Mouse (Mus musculus) gastrocnemius, postnatal 25 days (tissue): ENCODE measurements around the gene Pkd1. TPM values are rescaled to one million over a fixed set of nuclear protein-coding genes. Genes with fewer than 3 reads are reported as not detected.

Source experiments
- DNase-seq: peaks from one replicate; pipeline ENCODE4 v3.0.0; 2022
- total RNA-seq, 2 experiments: library from RNA; stranded (reverse); gene quantifications; 1 replicate in 1 of 2; 2 replicates in 1 of 2; pipeline ENCODE4 v1.2.3; 2021

Pkd1 gene
- total RNA-seq, 2 experiments from 2014 or later: 20.2 to 21.1 TPM

DNA sequence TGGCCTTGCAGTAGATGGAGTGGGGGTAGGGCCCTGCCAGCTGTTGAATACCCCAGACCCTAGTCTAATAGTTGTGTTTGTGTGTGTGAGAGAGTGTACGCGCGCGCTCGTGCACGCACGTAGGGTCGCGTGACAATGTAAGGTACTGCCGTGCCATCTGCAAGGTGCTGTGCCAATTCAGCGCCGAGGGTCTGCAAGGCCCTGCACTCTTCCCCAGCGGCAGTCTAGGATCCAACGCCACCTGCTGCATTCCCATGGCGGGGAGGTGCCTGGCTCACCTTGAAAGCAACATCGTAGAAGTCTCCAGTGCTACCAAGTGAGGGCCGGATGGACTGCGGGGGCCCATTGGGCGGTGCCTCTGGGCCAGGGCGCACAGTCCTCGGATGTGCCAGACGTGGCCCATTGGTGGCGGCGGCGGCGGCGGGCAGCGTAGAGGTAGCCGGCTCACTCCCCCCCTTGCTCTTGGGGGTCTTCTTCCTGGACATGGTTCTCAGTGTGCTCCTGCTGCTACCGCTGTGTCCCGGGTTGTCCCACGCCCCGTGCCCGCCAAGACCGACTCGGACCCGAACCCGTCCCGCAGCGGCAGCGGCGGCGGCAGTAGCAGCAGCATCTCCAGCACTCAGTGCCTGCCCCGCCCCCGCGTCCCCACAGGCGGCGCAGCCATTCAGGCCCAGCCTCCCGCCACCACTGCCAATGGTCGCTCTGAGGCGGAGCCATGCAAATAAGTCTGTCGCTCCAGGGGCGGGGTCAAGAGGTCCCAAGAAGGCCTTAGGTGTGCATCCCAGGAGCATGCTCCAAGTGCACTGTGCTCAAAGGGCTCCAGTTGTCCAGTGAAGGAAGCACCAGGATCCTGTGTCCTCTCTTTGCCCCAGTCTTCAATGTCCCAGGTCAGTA lies 16.3 kb upstream of the Pkd1 start:
- DNase-seq: peak; percentile 87

- no peak for DNase-seq
Observed at GRCm38 (mm10) chr17:24534160-24534718, 15.4 kb upstream of the Pkd1 start, which contains the start of gene Rab26. Gene Rab26, minus strand, starts transcription at chr17:24534210.

DNA sequence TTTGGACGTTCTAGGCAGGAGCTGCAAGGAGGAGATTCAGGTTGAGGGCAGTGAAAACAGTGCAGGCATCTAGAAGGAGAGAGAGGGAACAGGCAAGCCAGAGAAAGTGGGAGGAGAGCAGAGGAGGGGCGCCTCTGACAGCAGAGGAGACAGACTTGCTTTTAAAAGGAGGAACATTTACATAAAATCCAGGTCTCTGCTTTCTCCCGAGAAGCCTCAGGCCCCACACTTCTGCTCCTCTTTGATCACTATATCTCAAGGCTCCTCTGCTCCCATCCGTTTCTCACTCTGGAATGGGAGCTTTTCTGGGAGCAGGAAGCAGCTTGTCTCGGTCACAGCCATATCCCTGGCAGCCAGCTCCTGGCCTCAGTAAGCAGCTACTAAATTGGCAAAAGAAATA lies 14.3 kb upstream of the Pkd1 start:
- no peak for DNase-seq

DNA sequence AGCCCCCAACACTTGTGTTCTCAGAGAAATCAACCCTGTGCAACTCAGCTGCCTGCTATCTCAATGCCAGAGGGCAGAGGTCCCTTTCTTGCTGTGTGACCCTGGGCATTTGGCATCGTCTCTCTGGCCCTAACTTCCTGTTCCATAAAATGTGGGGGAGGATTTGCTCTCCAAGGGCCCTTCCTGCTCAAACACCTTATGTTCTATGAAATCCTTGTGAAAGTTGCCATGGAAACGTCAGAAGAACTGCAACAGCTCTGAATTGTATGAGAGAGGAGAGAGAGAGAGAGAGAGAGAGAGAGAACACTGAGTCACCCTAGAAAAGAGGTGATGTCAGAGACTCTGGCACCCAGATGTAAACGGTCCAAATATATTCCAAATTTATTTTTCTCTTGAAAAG lies 12.1 kb upstream of the Pkd1 start:
- DNase-seq: no peak

- no peak for DNase-seq
Observed at GRCm38 (mm10) chr17:24538950-24539349, 10.7 kb upstream of the Pkd1 start.

DNA sequence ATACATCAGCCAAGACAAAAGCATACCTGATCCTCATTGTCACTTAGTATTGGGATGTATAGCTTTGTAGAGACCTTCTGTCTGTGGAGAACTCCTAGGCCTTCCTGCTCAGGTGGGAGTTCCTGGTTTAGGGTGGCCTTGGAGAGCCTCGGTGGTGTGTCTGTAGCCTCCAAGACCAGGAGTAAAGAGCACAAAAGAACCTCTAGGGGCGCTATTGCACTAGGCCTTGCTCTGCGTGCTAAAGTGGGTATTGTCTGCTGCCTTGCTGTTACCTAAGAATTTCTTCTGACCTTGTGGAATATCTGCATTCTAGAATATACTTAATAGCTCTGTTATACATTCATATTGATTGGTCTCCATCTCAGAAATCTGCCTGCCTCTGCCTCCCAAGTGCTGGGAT lies 9.3 kb upstream of the Pkd1 start:
- no peak for DNase-seq

DNA sequence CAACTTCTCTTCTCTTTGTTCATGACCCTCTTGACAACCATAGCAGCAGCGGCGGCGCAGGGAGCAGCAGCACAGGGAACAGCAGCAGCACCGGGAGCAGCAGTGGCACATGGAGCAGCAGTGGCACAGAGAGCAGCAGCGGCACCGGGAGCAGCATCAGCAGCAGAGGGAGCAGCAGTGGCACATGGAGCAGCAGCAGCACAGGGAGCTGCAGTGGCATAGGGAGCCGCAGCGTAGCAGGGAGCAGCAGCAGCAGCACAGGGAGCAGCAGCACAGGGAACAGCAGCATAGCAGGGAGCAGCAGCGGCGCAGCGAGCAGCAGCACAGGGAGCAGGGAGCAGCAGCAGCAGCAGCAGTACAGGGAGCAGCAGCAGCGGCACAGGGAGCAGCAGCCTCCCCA lies 5.0 kb upstream of the Pkd1 start:
- DNase-seq: no peak

DNA sequence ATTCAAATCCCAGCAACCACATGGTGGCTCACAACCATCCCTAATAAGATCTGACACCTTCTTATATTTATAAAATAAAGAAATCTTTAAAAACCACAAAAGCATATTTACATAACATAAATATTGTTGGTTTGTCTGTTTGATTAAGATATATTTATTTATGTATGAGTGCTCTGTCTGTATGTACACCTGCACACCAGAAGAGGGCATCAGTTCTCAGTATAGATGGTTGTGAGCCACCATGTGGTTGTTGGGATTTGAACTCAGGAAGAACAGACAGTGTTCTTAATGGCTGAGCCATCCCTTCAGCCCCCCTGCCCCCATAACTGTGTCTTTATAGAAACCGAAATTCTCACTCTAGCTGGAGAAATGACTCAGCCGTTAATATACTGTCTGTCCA lies 4.4 kb upstream of the Pkd1 start:
- DNase-seq: no peak

DNA sequence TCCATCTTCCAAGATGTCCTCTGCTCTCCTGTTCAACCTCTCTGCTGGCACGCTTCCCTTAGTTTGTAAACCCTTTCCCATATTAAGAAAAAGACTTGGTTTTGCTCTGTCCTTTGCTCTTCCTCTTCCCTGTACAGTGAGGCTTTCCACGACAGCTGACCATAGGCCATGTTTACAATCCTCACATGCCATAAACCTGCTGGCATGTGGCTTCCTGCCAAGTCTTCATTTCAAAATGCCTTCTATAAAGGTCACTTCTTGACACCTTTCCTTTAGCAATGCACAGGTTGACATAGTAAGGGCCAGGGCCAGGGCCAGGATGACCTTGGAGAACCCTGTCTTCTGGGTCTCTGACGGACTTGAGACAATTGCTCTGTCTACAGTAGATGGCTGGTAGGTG lies 3.4 kb upstream of the Pkd1 start:
- DNase-seq: no peak

DNA sequence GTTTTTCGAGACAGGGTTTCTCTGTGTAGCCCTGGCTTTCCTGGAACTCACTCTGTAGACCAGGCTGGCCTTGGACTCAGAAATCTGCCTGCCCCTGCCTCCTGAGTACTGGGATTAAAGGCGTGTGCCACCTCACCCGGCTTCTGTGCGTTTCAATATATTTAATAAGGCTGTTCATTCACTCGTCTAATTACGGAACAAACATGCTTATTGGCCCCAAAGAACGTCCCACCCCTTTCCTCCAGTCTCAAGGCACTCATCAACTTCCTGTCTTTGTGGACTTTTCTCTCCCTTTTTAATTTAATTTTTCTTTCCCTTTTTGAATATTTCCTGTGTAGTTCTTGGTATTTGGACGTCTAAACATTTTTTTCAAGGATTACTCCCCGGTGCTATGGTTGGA lies 1.2 kb upstream of the Pkd1 start:
- no peak for DNase-seq

- DNase-seq: no peak
Observed at GRCm38 (mm10) chr17:24548921-24549617, 565 bp upstream of the Pkd1 start.

DNA sequence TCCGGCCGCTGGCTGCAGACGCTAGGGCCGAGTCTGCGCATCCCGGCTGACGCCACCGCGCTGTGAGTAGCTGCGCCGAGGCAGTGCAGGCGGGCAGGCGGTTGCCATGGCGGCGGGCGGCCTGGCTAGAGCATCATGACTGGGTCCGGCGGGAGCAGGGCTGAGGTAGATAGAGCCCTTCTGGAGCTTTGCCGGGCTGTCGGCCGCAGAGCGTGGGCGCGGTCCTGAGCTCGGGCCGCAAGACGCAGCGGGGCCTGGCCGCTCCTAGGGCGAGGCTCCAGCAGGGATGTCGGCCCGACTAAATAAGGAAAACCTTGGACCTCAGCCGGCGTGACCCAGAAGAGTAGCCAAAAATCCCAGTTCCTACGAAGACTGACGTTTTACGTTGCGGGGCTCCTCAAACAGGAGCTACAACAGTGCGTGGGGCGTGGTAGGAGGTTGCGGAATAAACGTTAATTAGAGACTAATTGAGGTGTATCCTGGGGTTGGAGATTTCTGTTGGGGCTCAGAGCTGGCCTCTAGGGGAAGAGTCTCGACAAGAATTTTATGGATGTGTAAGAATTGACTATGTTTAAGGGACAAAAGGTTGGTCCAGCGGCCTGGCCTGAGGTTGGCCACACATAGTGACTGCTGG lies 899 bp downstream of the Pkd1 start:
- DNase-seq: peak; percentile 87

DNA sequence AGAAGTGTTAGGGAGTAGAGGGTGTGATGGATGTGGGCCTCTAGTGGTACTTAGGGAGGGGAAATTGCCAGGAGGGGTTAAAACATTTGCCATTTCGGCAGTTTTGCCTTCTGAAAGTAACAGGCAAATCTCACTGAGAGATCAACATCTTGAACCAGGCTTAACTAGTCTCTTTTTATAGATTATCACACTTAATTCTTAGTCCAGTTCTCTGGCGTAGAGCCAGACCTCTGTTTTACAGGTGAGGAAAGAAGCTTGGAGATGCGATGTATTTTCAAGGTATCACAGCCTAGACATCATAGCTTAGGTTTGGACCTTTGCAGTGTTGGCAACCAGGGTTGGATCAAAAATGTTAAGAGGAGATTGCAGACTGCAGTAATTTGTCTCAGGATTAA lies 1.4 kb downstream of the Pkd1 start:
- no peak for DNase-seq

DNA sequence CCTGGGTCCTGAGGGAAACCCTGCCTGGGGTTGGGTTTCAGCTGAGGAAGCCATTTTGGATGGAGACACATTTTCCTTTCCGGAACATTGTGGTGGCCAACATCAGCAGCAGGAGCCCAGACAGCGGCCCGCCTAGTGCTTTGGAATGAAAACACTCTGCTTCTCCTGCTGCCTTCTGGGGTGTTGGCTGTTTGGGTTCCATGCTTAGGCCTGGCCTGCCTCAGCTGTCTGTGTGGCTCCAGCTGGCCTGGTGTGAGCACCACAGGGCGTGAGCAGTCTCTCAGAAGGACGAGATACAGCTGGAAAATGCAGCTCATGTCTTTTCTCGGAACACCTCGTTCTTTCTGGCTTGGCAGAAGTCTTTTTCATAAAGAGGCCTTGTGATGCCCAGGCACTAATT lies 7.5 kb downstream of the Pkd1 start:
- peak; percentile 87 for DNase-seq

GRCm38 (mm10) chr17:24558600-24559099 lies 9.0 kb downstream of the Pkd1 start:
- no peak for DNase-seq

DNA sequence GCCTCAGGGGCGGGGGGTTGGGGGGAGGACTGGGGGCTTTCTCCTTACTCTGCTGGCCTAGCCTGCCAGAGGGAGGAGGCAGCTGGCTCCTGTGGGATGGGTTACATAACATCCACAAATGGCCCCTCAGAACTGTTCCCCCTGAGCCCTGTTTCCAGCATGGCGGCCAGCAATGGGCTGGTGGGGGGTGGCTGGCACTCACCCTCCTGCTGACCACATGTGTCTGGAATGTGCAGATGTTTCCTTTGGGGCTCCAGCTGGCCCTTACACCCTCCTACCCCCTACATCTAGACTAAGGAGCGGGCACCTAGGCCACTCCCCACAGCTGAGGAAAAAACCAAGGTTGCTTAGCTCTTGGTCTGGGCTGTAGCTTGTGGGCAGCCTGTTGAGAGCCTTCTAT lies 9.5 kb downstream of the Pkd1 start:
- peak; percentile 79 for DNase-seq

GRCm38 (mm10) chr17:24560301-24561028 lies 10.8 kb downstream of the Pkd1 start:
- no peak for DNase-seq

DNA sequence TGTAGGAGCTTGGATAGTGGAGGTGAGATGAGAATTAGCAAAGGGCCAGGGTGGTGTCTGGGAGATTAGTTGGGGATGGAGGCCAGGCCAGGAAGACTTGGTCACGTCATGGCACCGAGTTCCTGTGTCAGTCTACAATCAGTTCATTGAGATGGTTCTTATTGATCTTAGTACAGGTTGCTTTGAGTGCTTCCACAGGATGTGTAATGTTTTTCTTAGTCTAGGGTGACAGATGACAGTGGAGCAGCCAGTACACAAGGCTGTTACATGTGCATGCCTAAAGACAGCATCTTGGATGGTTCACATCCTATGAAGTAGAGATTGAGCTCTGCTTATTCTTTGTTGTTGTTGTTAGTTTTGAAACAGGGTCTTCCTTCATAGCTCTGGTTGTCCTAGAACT lies 12.0 kb downstream of the Pkd1 start:
- no peak for DNase-seq

DNA sequence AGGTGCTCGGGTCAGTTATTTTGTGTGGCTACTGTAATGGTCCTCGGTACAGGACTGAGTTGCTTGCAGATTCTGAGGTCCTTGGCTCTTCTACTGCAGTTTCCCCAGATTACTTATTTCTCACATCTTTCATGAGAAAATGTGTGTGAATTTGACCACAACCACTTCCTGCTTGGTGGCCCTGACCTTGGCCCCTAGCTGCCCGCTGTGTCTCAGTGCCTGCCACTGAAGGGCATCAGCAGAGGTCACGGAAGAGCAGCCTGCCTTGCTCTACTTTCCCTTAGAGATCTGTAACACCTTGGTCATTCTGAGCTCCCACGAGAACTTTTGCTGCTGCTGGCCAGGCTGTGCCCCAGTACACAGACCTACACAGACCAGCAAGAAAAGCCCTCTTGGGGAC lies 14.0 kb downstream of the Pkd1 start:
- DNase-seq: no peak

GRCm38 (mm10) chr17:24564422-24564821 lies 14.8 kb downstream of the Pkd1 start:
- DNase-seq: no peak

DNA sequence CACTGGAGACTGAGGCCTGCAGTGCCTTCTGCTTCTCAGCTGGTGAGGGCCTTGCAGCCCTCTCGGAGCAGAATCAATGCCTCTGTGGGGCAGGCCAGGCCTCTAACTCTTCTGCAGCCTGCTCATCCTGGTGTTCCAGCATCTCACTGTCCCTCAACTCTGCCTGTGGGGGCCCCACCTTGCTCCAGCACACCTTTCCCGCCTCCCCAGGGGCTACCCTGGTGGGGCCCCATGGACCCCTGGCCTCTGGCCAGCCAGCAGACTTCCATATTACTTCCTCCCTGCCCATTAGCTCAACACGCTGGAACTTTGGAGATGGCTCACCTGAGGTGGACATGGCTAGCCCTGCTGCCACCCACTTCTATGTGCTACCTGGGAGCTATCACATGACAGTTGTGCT lies 15.5 kb downstream of the Pkd1 start:
- no peak for DNase-seq

DNA sequence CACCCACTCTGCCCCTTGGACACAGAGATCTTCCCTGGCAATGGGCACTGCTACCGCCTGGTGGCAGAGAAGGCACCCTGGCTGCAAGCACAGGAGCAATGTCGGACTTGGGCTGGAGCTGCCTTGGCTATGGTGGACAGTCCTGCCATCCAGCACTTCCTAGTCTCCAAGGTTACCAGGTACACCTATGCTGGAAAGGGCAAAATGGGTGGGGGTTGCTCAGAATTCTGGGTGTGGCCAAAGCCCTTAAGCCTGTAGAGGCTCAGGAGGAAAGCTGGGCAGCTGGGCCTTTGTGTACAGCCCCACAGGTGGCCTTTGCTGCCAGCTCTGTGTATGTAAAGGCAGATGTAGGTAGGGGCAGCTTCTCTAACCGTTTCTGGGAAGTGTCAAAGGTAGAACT lies 16.2 kb downstream of the Pkd1 start:
- no peak for DNase-seq
